8 mouse cellular contexts compared by ENCODE assay signal in the genomic region with DNA sequence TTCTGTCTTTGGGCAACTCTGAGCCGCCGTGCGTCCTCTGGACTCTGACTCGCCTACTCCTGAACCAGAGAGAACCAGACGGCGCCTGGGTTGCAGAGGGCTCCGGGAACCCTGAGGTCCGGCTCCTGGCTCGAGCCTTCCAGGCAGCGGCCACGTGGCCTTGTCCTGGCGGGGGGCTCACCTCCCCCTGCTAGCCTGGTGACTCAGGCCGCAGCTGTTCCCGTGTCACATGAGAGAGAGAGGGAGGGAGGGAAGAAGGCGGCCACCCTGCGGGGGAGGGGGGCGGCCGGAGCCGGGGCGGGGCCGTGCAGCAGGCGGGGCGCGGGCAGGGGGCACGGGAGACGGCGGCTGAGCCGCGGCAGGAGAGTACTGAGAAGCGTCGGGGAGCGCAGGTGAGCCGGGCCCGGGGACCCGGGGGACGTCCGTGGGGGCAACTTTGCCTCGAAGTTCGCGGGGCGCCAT. TPM values are rescaled to one million over a fixed set of nuclear protein-coding genes. Genes with fewer than 3 reads are reported as not detected.
A peak's percentile ranks its signal among the peaks of the same experiment; 100 is the strongest.
DNase-seq lines count a peak whose midpoint lies in the region; ATAC-seq lines count a peak whose summit lies in the region.

No protein-coding gene starts in this region.

- no peaks in the 10 kb centered on the region for H3K9me3 ChIP-seq in embryonic facial prominence, embryonic 12.5 days
- H3K9me3 ChIP-seq in limb, embryonic 15.5 days = no peaks in the 10 kb centered on the region
- H3K9me3 ChIP-seq in midbrain, embryonic 14.5 days (ENCODE audit: control insufficient read depth, low read length) = no peaks in the 10 kb centered on the region
- H3K9me3 ChIP-seq in stomach, embryonic 16.5 days (replicated peaks; ENCODE audit: control insufficient read depth, low read length) = no peaks in the 10 kb centered on the region

- peak overlapping the region; percentile 87 for H3K9ac ChIP-seq in embryonic facial prominence, embryonic 12.5 days
- peak overlapping the region; percentile 98 for H3K9ac ChIP-seq in limb, embryonic 15.5 days
- H3K9ac ChIP-seq in midbrain, embryonic 14.5 days (replicated peaks; ENCODE audit: low read length) = peak overlapping the region; percentile 75
- peak overlapping the region; percentile 97 for H3K9ac ChIP-seq in stomach, embryonic 16.5 days (ENCODE audit: low read length)

- no peak for DNase-seq in frontal cortex, postnatal 25 days (ENCODE audit: low spot score in 2 of 2)
- DNase-seq in heart, adult 8-10 months (ENCODE audit: low spot score) = peak; percentile 86
- DNase-seq in kidney, adult 8-10 months = peak; percentile 91 to 94
- peak; percentile 78 for DNase-seq in midbrain, embryonic 14.5 days

- no peaks in the 10 kb centered on the region for H3K27me3 ChIP-seq in embryonic facial prominence, embryonic 12.5 days
- H3K27me3 ChIP-seq in limb, embryonic 15.5 days = no peaks in the 10 kb centered on the region
- H3K27me3 ChIP-seq in midbrain, embryonic 14.5 days (ENCODE audit: control insufficient read depth, insufficient read depth, low read length) = no peaks in the 10 kb centered on the region
- no peaks in the 10 kb centered on the region for H3K27me3 ChIP-seq in stomach, embryonic 16.5 days (ENCODE audit: control insufficient read depth, insufficient read depth, low read length)

- peak overlapping the region; percentile 61 for H3K4me2 ChIP-seq in embryonic facial prominence, embryonic 12.5 days (replicated peaks)
- H3K4me2 ChIP-seq in limb, embryonic 15.5 days = peak overlapping the region; percentile 80
- peak overlapping the region; percentile 77 for H3K4me2 ChIP-seq in midbrain, embryonic 14.5 days (ENCODE audit: low read length)
- H3K4me2 ChIP-seq in stomach, embryonic 16.5 days (ENCODE audit: low read depth, low read length) = peak overlapping the region; percentile 61

- 1% methylated on average over 41 of the region's 41 CpGs for WGBS in embryonic facial prominence, embryonic 12.5 days
- under 1% methylated on average over 38 of the region's 41 CpGs for WGBS in limb, embryonic 15.5 days
- under 1% methylated on average over 41 of the region's 41 CpGs for WGBS in midbrain, embryonic 14.5 days
- under 1% methylated on average over 35 of the region's 41 CpGs for WGBS in stomach, embryonic 16.5 days

- peak; percentile 20 for ATAC-seq in frontal cortex, adult (ENCODE audit: low TSS enrichment)
- peak; percentile 70 for ATAC-seq in embryonic facial prominence, embryonic 12.5 days (ENCODE audit: insufficient number of reproducible peaks, insufficient read depth, low FRiP score, low TSS enrichment)
- ATAC-seq in limb, embryonic 15.5 days (ENCODE audit: insufficient number of reproducible peaks, low FRiP score, low TSS enrichment, low read depth) = peak; percentile 90
- ATAC-seq in midbrain, embryonic 14.5 days (ENCODE audit: low FRiP score, low TSS enrichment) = peak; percentile 81
- ATAC-seq in stomach, embryonic 16.5 days (ENCODE audit: insufficient read depth, low FRiP score) = peak; percentile 89

- H3K4me1 ChIP-seq in embryonic facial prominence, embryonic 12.5 days = peaks cover 18% of the 10 kb centered on the region
- peaks cover 40% of the 10 kb centered on the region for H3K4me1 ChIP-seq in limb, embryonic 15.5 days
- H3K4me1 ChIP-seq in midbrain, embryonic 14.5 days (ENCODE audit: control insufficient read depth, insufficient read depth, low read length) = 0 out of 2 replicates have a peak, but pooled peaks cover 3% of the 10 kb centered on the region
- H3K4me1 ChIP-seq in stomach, embryonic 16.5 days (ENCODE audit: control insufficient read depth, insufficient read depth, low read length) = peaks cover 9% of the 10 kb centered on the region

- peak overlapping the region; percentile 94 for H3K27ac ChIP-seq in embryonic facial prominence, embryonic 12.5 days
- peak overlapping the region; percentile 98 for H3K27ac ChIP-seq in limb, embryonic 15.5 days
- peak overlapping the region; percentile 67 for H3K27ac ChIP-seq in midbrain, embryonic 14.5 days (replicated peaks; ENCODE audit: low read depth, low read length)
- peak overlapping the region; percentile 93 for H3K27ac ChIP-seq in stomach, embryonic 16.5 days (ENCODE audit: low read length)

- H3K4me3 ChIP-seq in embryonic facial prominence, embryonic 12.5 days = peak overlapping the region; percentile 75
- H3K4me3 ChIP-seq in limb, embryonic 15.5 days = peak overlapping the region; percentile 95
- peak overlapping the region; percentile 66 for H3K4me3 ChIP-seq in midbrain, embryonic 14.5 days (replicated peaks; ENCODE audit: low read depth, low read length)
- H3K4me3 ChIP-seq in stomach, embryonic 16.5 days (replicated peaks; ENCODE audit: low read length) = peak overlapping the region; percentile 86

- H3K36me3 ChIP-seq in embryonic facial prominence, embryonic 12.5 days = peaks cover 27% of the 10 kb centered on the region
- peaks cover 22% of the 10 kb centered on the region for H3K36me3 ChIP-seq in limb, embryonic 15.5 days
- H3K36me3 ChIP-seq in midbrain, embryonic 14.5 days (ENCODE audit: control insufficient read depth, insufficient read depth, low read length) = 0 out of 2 replicates have a peak, but pooled peaks cover 2% of the 10 kb centered on the region
- H3K36me3 ChIP-seq in stomach, embryonic 16.5 days (ENCODE audit: control insufficient read depth, insufficient read depth, low read length) = no peaks in the 10 kb centered on the region

RNA-seq across cellular contexts. Expression of a gene that starts 8.8 kb away (rescaled TPM):
- 459 and 465 TPM in 2 replicates for polyA plus RNA-seq in embryonic facial prominence, embryonic 12.5 days (2016; fragmentation: Nextera tagmentation; extraction: Ambion mirVana)
- 100 to 1,000 TPM; 121 to 171 (median 135) TPM for total RNA-seq in heart, adult 8-10 months (2022)
- 1,128 and 1,135 TPM in 2 replicates for polyA plus RNA-seq in limb, embryonic 15.5 days (2015; fragmentation: Nextera tagmentation; extraction: Ambion mirVana)
- 120 and 138 TPM in 2 replicates for polyA plus RNA-seq in midbrain, embryonic 14.5 days (2014; fragmentation: Nextera tagmentation; extraction: Ambion mirVana)
- 756 and 798 TPM in 2 replicates for polyA plus RNA-seq in stomach, embryonic 16.5 days (2015; fragmentation: Nextera tagmentation; extraction: Ambion mirVana)

RNA-seq across cellular contexts. Expression of a gene that starts 13.1 kb away (rescaled TPM):
- 14.2 and 14.7 TPM in 2 replicates for polyA plus RNA-seq in embryonic facial prominence, embryonic 12.5 days (2016; fragmentation: Nextera tagmentation; extraction: Ambion mirVana)
- total RNA-seq in heart, adult 8-10 months (2022) = 1 to 10 TPM; 3.8 to 6.2 (median 5.2) TPM
- 13.6 and 16.8 TPM in 2 replicates for polyA plus RNA-seq in limb, embryonic 15.5 days (2015; fragmentation: Nextera tagmentation; extraction: Ambion mirVana)
- 11.6 and 15.2 TPM in 2 replicates for polyA plus RNA-seq in midbrain, embryonic 14.5 days (2014; fragmentation: Nextera tagmentation; extraction: Ambion mirVana)
- 16.6 and 18.7 TPM in 2 replicates for polyA plus RNA-seq in stomach, embryonic 16.5 days (2015; fragmentation: Nextera tagmentation; extraction: Ambion mirVana)

RNA-seq across cellular contexts. Expression of a gene that starts 14.2 kb away (rescaled TPM):
- polyA plus RNA-seq in embryonic facial prominence, embryonic 12.5 days (2016; fragmentation: Nextera tagmentation; extraction: Ambion mirVana) = 210 and 215 TPM in 2 replicates
- total RNA-seq in heart, adult 8-10 months (2022) = 100 to 1,000 TPM; 150 to 260 (median 205) TPM
- polyA plus RNA-seq in limb, embryonic 15.5 days (2015; fragmentation: Nextera tagmentation; extraction: Ambion mirVana) = 225 and 234 TPM in 2 replicates
- 249 and 282 TPM in 2 replicates for polyA plus RNA-seq in midbrain, embryonic 14.5 days (2014; fragmentation: Nextera tagmentation; extraction: Ambion mirVana)
- polyA plus RNA-seq in stomach, embryonic 16.5 days (2015; fragmentation: Nextera tagmentation; extraction: Ambion mirVana) = 194 and 206 TPM in 2 replicates

RNA-seq across cellular contexts. Expression of a gene that starts 18.1 kb away (rescaled TPM):
- 10.8 and 11.9 TPM in 2 replicates for polyA plus RNA-seq in embryonic facial prominence, embryonic 12.5 days (2016; fragmentation: Nextera tagmentation; extraction: Ambion mirVana)
- 1 to 10 TPM; 1.3 to 3.0 (median 1.9) TPM for total RNA-seq in heart, adult 8-10 months (2022)
- 5.9 and 6.2 TPM in 2 replicates for polyA plus RNA-seq in limb, embryonic 15.5 days (2015; fragmentation: Nextera tagmentation; extraction: Ambion mirVana)
- 7.9 and 9.6 TPM in 2 replicates for polyA plus RNA-seq in midbrain, embryonic 14.5 days (2014; fragmentation: Nextera tagmentation; extraction: Ambion mirVana)
- 2.8 and 2.9 TPM in 2 replicates for polyA plus RNA-seq in stomach, embryonic 16.5 days (2015; fragmentation: Nextera tagmentation; extraction: Ambion mirVana)

RNA-seq across cellular contexts. Expression of a gene that starts 24.0 kb away (rescaled TPM):
- polyA plus RNA-seq in embryonic facial prominence, embryonic 12.5 days (2016; fragmentation: Nextera tagmentation; extraction: Ambion mirVana) = 5.2 TPM in 2 replicates
- total RNA-seq in heart, adult 8-10 months (2022) = 100 to 1,000 TPM; 161 to 179 (median 167) TPM
- 11.8 and 27.8 TPM in 2 replicates for polyA plus RNA-seq in limb, embryonic 15.5 days (2015; fragmentation: Nextera tagmentation; extraction: Ambion mirVana)
- 3.4 and 4.9 TPM in 2 replicates for polyA plus RNA-seq in midbrain, embryonic 14.5 days (2014; fragmentation: Nextera tagmentation; extraction: Ambion mirVana)
- 7.9 and 12.4 TPM in 2 replicates for polyA plus RNA-seq in stomach, embryonic 16.5 days (2015; fragmentation: Nextera tagmentation; extraction: Ambion mirVana)

Comparison
In these comparisons a context has a peak if more than half of its experiments do, and no peak if none do; other contexts are left out.
1. ATAC-seq: peak in every context shown above with its lines; median percentile 90 in limb, embryonic 15.5 days; 89 in stomach, embryonic 16.5 days; 81 in midbrain, embryonic 14.5 days; 70 in embryonic facial prominence, embryonic 12.5 days; 20 in frontal cortex, adult.
2. DNase-seq: peak in heart, adult 8-10 months (single experiment), kidney, adult 8-10 months (2 of 2) and midbrain, embryonic 14.5 days (single experiment); none in frontal cortex, postnatal 25 days (0 of 2).
3. Peak in every context shown above with its lines, with median percentiles within 50 percentile points of each other: H3K27ac ChIP-seq, H3K4me2 ChIP-seq, H3K4me3 ChIP-seq and H3K9ac ChIP-seq.